In the genomic region with DNA sequence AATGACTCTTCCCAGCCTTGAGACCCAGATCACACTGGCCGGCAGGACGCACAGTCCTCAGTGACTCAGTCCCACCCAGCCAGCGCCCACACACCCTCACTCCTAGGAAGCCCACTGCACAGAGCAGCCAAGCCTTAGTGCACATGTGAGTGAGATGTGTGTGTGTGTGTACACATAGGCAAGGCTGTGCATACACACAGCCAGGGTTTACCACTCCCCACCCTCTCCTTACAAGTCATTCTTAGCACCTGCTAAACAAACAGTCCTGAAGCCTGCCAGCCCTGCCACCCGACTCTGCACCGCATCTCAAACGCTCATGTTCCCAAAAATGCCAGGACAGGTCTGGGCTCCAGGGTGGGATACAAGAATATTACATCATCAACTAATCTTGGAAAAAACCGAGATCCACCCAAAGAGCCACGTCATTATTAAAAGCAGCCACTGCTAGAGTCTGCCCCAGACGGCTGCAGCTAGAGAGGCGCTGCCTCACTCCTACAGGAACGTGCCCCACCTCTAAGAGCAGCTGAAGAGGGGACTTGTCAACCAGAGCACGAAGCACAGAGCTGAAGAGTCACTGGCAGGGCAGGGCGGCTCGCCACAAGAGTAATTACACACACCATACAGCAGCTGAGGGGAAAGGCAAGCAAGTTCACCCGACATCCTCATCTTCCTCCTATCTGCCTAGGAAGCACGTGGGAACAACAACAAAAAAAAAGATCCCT, we compare ENCODE assay signal across 8 mouse cellular contexts. TPM values are rescaled to one million over a fixed set of nuclear protein-coding genes. Genes with fewer than 3 reads are reported as not detected.
DNase-seq lines count a peak whose midpoint lies in the region; ATAC-seq lines count a peak whose summit lies in the region.

No protein-coding gene starts in this region.

- no peaks in the 10 kb centered on the region for H3K36me3 ChIP-seq in heart, embryonic 15.5 days
- no peaks in the 10 kb centered on the region for H3K36me3 ChIP-seq in lung, embryonic 15.5 days
- H3K36me3 ChIP-seq in stomach, embryonic 16.5 days (ENCODE audit: control insufficient read depth, insufficient read depth, low read length), result no peaks in the 10 kb centered on the region

- H3K27me3 ChIP-seq in heart, embryonic 15.5 days, result no peaks in the 10 kb centered on the region
- no peaks in the 10 kb centered on the region for H3K27me3 ChIP-seq in lung, embryonic 15.5 days
- no peaks in the 10 kb centered on the region for H3K27me3 ChIP-seq in stomach, embryonic 16.5 days (ENCODE audit: control insufficient read depth, insufficient read depth, low read length)

- H3K4me1 ChIP-seq in heart, embryonic 15.5 days (replicated peaks), result peaks cover 77% of the 10 kb centered on the region
- H3K4me1 ChIP-seq in lung, embryonic 15.5 days, result peaks cover 92% of the 10 kb centered on the region
- peaks cover 80% of the 10 kb centered on the region for H3K4me1 ChIP-seq in stomach, embryonic 16.5 days (ENCODE audit: control insufficient read depth, insufficient read depth, low read length)

- ATAC-seq in CD4-positive, CD25-positive, alpha-beta regulatory T cell, adult 4 months, result peak; percentile 27
- ATAC-seq in heart, embryonic 15.5 days (replicated peaks; ENCODE audit: insufficient number of reproducible peaks, insufficient read depth, low FRiP score, low read depth), result peak; percentile 56; the same call in 1 of the 2 replicates
- ATAC-seq in lung, embryonic 15.5 days (ENCODE audit: borderline replicate concordance, extremely low read depth, low FRiP score, low TSS enrichment), result peak; percentile 68
- peak; percentile 83 for ATAC-seq in stomach, embryonic 16.5 days (ENCODE audit: insufficient read depth, low FRiP score)

- no peak overlapping the region for H3K4me3 ChIP-seq in heart, embryonic 15.5 days
- no peak overlapping the region for H3K4me3 ChIP-seq in lung, embryonic 15.5 days
- H3K4me3 ChIP-seq in stomach, embryonic 16.5 days (replicated peaks; ENCODE audit: low read length), result 0 out of 2 replicates have a peak overlapping the region, but pooled peaks have one; percentile 11

- DNase-seq in NIH3T3 (ENCODE audit: low read depth), result peak; percentile 46
- DNase-seq in urinary bladder, postnatal 10 days (ENCODE audit: low spot score), result no peak
- no peak for DNase-seq in adrenal gland, adult 8-10 months
- DNase-seq in kidney, adult 11 months, result no peak

- H3K9me3 ChIP-seq in heart, embryonic 15.5 days (replicated peaks), result no peaks in the 10 kb centered on the region
- H3K9me3 ChIP-seq in lung, embryonic 15.5 days, result no peaks in the 10 kb centered on the region
- H3K9me3 ChIP-seq in stomach, embryonic 16.5 days (replicated peaks; ENCODE audit: control insufficient read depth, low read length), result no peaks in the 10 kb centered on the region

- WGBS in heart, embryonic 15.5 days, result 30% methylated on average over 16 of the region's 16 CpGs
- WGBS in lung, embryonic 15.5 days, result 23% methylated on average over 16 of the region's 16 CpGs
- 28% methylated on average over 16 of the region's 16 CpGs for WGBS in stomach, embryonic 16.5 days

- no peak overlapping the region for H3K9ac ChIP-seq in heart, embryonic 15.5 days
- H3K9ac ChIP-seq in lung, embryonic 15.5 days, result no peak overlapping the region
- H3K9ac ChIP-seq in stomach, embryonic 16.5 days (ENCODE audit: low read length), result peak overlapping the region; percentile 36; the same call in 1 of the 2 replicates

- 0 out of 2 replicates have a peak overlapping the region, but pooled peaks have one; percentile 21 for H3K27ac ChIP-seq in heart, embryonic 15.5 days
- H3K27ac ChIP-seq in lung, embryonic 15.5 days, result peak overlapping the region; percentile 81
- H3K27ac ChIP-seq in stomach, embryonic 16.5 days (ENCODE audit: low read length), result peak overlapping the region; percentile 92

- H3K4me2 ChIP-seq in heart, embryonic 15.5 days, result peak overlapping the region; percentile 15; the same call in 1 of the 2 replicates
- H3K4me2 ChIP-seq in lung, embryonic 15.5 days, result peak overlapping the region; percentile 33
- peak overlapping the region; percentile 44 for H3K4me2 ChIP-seq in stomach, embryonic 16.5 days (ENCODE audit: low read depth, low read length)

RNA-seq across cellular contexts. Expression of gene Vav2, which starts 12.7 kb away (rescaled TPM):
- 1 to 10 TPM; 9.9 to 10.0 TPM for polyA plus RNA-seq in CD4-positive, CD25-positive, alpha-beta regulatory T cell, adult 4 months (2017; shearing (Covaris generic))
- polyA plus RNA-seq in heart, embryonic 15.5 days (2015; fragmentation: Nextera tagmentation; extraction: Ambion mirVana), result 3.1 and 4.8 TPM in 2 replicates
- 9.0 and 9.7 TPM in 2 replicates for polyA plus RNA-seq in lung, embryonic 15.5 days (2015; fragmentation: Nextera tagmentation; extraction: Ambion mirVana)
- 6.5 and 6.8 TPM in 2 replicates for polyA plus RNA-seq in stomach, embryonic 16.5 days (2015; fragmentation: Nextera tagmentation; extraction: Ambion mirVana)
- 10 to 100 TPM; 23.4 to 55.4 (median 39.0) TPM for total RNA-seq in adrenal gland, adult 8-10 months (2022)

RNA-seq across cellular contexts. Expression of gene Brd3os, which starts 28.0 kb away (rescaled TPM):
- polyA plus RNA-seq in CD4-positive, CD25-positive, alpha-beta regulatory T cell, adult 4 months (2017; shearing (Covaris generic)), result under 1 TPM in 1 of 2 experiments, not detected in 1; 0.52 TPM
- 3.0 and 4.8 TPM in 2 replicates for polyA plus RNA-seq in heart, embryonic 15.5 days (2015; fragmentation: Nextera tagmentation; extraction: Ambion mirVana)
- 6.2 and 7.1 TPM in 2 replicates for polyA plus RNA-seq in lung, embryonic 15.5 days (2015; fragmentation: Nextera tagmentation; extraction: Ambion mirVana)
- polyA plus RNA-seq in stomach, embryonic 16.5 days (2015; fragmentation: Nextera tagmentation; extraction: Ambion mirVana), result 7.6 and 7.7 TPM in 2 replicates
- total RNA-seq in adrenal gland, adult 8-10 months (2022), result 10 to 100 TPM in 3 of 4 experiments, 1 to 10 TPM in 1; 9.3 to 21.5 (median 15.3) TPM

Comparison
In these comparisons a context has a peak if more than half of its experiments do, and no peak if none do; other contexts are left out.
1. ATAC-seq: peak in every context shown above with its lines; median percentile 83 in stomach, embryonic 16.5 days; 68 in lung, embryonic 15.5 days; 56 in heart, embryonic 15.5 days; 27 in CD4-positive, CD25-positive, alpha-beta regulatory T cell, adult 4 months.
2. H3K27ac ChIP-seq: peak in every context shown above with its lines; median percentile 92 in stomach, embryonic 16.5 days; 81 in lung, embryonic 15.5 days; 21 in heart, embryonic 15.5 days.